Mouse (Mus musculus) heart, postnatal 0 days (tissue): Measurements from ENCODE around the gene Rab19. TPM values are rescaled to one million over a fixed set of nuclear protein-coding genes. Genes with fewer than 3 reads are reported as not detected.

Experiments
- ATAC-seq: fragments of 200-750 bp; cut with Nextera tagmentation; 2 replicates; pipeline ENCODE4 v1.8.0; 2017; ENCODE audit warnings: low read depth, moderate number of reproducible peaks, moderate library complexity; ENCODE audit not compliant: insufficient read depth
- DNase-seq: peaks from one replicate; pipeline ENCODE4 v3.0.0-alpha.2; 2016; ENCODE audit warnings: low spot score
- H3K27ac ChIP-seq: fragments of 300-500 bp; sonication (generic); 2 replicates; pipeline ENCODE4 v1.5.1; 2014; ENCODE audit warnings: low read depth, mild to moderate bottlenecking
- H3K27me3 ChIP-seq: fragments of 300-500 bp; sonication (generic); 2 replicates; pipeline ENCODE4 v1.6.1; 2014; ENCODE audit warnings: low read length, mixed read lengths; ENCODE audit not compliant: control insufficient read depth, insufficient read depth
- H3K36me3 ChIP-seq: fragments of 300-500 bp; sonication (generic); replicated peaks from 2 replicates; pipeline ENCODE4 v1.6.1; 2014; ENCODE audit warnings: low read length, mixed read lengths; ENCODE audit not compliant: control insufficient read depth, insufficient read depth
- H3K4me1 ChIP-seq: fragments of 300-500 bp; sonication (generic); 2 replicates; pipeline ENCODE4 v1.6.1; 2014; ENCODE audit warnings: antibody characterized with exemption; ENCODE audit not compliant: control insufficient read depth, insufficient read depth
- H3K4me2 ChIP-seq: fragments of 300-500 bp; sonication (generic); 2 replicates; pipeline ENCODE4 v1.6.1; 2014; ENCODE audit warnings: low read depth, mild to moderate bottlenecking, low read length, moderate library complexity
- H3K4me3 ChIP-seq: fragments of 300-500 bp; sonication (generic); 2 replicates; pipeline ENCODE4 v1.5.1; 2014; ENCODE audit warnings: low read depth, low read length
- H3K9ac ChIP-seq: fragments of 300-500 bp; sonication (generic); replicated peaks from 2 replicates; pipeline ENCODE4 v1.6.1; 2014; ENCODE audit warnings: low read depth, low read length, mixed read lengths
- H3K9me3 ChIP-seq: fragments of 300-500 bp; sonication (generic); replicated peaks from 2 replicates; pipeline ENCODE4 v1.6.1; 2016; ENCODE audit warnings: low read length; ENCODE audit not compliant: control insufficient read depth
- CTCF ChIP-seq: IDR thresholded peaks from 2 replicates; pipeline ENCODE4 v1.5.1; 2016; ENCODE audit warnings: antibody characterized with exemption, control low read depth, low read depth
- EP300 ChIP-seq: IDR thresholded peaks from 2 replicates; pipeline ENCODE4 v1.6.1; 2016; ENCODE audit warnings: antibody characterized with exemption, low read depth
- WGBS: fragments of 180-500 bp; shearing (Covaris S2); extraction: QIAGEN DNeasy Blood & Tissue Kit; methylation state at CpG from one replicate; pipeline ENCODE4 v1.1.7; 2014; 5-methylcytosine and 5-hydroxymethylcytosine counted together
- polyA plus RNA-seq: library from polyadenylated mRNA; unstranded; fragments of >200 nt; fragmentation: Nextera tagmentation; extraction: Ambion mirVana; gene quantifications from 2 replicates; pipeline ENCODE4 v1.2.1, GENCODE M21; 2015
- total RNA-seq: library from RNA; depleted of rRNA; stranded (reverse); fragments of >200 nt; gene quantifications from 2 replicates; pipeline ENCODE4 v1.2.3, GENCODE M21; 2014; ENCODE audit warnings: low replicate concordance

The Rab19 gene
- total and polyA plus RNA-seq, 2 experiments from 2014 or later: 0.30 TPM; not detected in 1

DNA sequence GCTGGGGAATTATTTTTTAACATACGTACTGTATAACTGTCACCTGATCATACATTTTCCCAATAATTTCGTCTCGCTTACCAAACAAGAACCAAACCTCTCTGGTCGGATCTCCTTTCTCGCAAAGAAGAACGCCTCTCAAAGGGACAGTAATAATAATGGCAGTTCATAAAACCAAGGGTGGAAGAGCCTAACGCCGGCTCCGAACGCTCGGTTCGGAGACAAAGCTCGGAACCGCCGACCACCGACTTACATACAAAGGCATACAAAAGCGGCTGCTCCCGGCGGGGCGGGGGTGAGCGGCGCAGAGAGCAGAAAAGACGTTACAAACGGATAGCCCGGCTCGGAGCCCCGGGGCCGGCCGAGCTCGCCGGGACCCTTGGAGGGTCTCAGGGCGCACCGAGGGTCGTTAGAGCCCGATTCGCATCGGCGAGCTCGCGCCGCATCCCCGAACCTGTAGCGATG lies 38.4 kb downstream of the Rab19 start:
- under 1% methylated on average over 41 of the region's 43 CpGs for whole genome bisulfite sequencing
- no peaks in the 10 kb centered on the region for H3K36me3 ChIP-seq
- H3K4me1 ChIP-seq: peaks cover 7% of the 10 kb centered on the region; the same call in 1 of the 2 replicates
- no peaks in the 10 kb centered on the region for H3K9me3 ChIP-seq
- no peak for DNase-seq
- ATAC-seq: no peak
- TF ChIP-seq CTCF: no peak
- TF ChIP-seq EP300: no peak
- peak overlapping the region; percentile 97 for H3K4me3 ChIP-seq
- H3K4me2 ChIP-seq: peak overlapping the region; percentile 90
- H3K27me3 ChIP-seq: peaks cover 17% of the 10 kb centered on the region; the same call in 1 of the 2 replicates
- peak overlapping the region; percentile 79 for H3K9ac ChIP-seq
- H3K27ac ChIP-seq: peak overlapping the region; percentile 64; the same call in 1 of the 2 replicates

DNA sequence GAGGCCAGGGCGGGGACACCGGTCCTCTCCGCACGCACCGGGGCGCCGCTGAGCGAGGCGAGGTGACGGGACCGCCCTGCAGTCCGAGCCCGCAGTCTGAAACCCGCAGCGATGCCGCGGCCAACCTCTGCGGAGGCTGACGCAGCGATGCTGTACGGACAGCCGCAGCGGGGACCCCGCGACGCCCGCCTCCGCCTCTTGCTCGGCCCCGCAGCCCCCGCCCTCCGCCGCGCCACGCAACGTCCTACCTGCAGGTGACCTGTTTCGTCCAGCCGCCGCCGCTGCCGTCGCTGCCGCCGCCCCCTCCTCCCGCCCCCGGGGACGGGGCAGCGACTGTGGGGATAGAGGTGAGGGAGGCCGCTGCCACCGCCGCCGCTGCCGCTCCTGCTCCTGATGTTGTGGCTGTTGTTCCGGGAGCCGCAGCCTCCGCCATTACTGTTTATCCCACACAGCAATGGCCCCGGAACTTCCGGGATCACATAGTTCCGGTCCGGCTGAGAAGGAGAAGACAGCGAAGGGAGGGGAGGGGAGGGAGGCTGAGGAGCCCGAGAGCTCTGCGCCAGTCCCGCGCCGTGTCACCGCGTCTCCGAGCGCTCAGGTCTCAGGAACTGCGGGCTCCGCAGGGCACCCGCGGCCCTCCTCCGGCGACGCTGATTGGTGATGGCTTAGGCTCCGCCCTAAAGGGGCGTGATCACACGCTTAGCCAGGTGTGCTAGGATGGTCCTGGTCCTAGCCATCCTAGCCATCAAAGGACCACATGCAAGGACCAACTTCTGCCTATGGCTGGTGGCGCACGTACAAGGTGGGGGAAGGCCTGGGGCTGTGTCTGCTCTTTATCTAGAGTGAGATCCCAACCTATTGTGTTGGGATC lies 39.1 kb downstream of the Rab19 start, which contains the start of gene Mkrn1:
Gene Mkrn1 (minus strand): TSS at position 612 of the 871 bp plus-strand sequence.
- Histone ChIP-seq H3K4me2 (peak within 1 kb of the TSS; percentile 90), H3K9ac (peak within 1 kb of the TSS; percentile 79), H3K9me3 (no peaks in the 10 kb centered on the region), H3K27ac (peak within 1 kb of the TSS; percentile 64), H3K36me3 (no peaks in the 10 kb centered on the region), H3K27me3 (peaks cover 17% of the 10 kb centered on the region; the same call in 1 of the 2 replicates), H3K4me3 (peak within 1 kb of the TSS; percentile 97), H3K4me1 (peaks cover 7% of the 10 kb centered on the region; the same call in 1 of the 2 replicates)
- TF ChIP-seq EP300: no peak
- TF ChIP-seq CTCF: no peak
- peak; percentile 68 for DNase-seq
- ATAC-seq: peak; percentile 83
- WGBS: under 1% methylated on average over 68 of the region's 82 CpGs

DNA sequence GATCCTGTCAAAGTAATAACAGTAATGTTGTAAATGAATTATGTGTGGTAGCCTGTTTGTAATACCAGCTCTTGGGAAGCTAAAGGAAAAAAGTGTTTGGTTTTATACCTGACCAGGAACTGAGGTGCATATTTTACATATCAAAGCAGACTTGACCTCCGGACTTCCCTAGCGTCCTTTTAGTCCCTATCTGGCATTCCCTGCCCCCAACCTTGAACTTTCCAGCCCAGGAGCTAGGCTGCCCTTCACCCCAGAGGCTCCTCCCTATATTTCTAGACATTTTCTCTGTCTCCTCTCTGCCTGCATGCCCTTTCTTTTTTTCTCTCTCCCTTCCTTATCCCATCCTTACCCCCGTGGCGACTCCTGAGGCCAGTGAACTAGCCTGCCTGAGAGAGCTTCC lies 39.9 kb downstream of the Rab19 start:
- Histone ChIP-seq H3K9me3 (no peaks in the 10 kb centered on the region), H3K4me1 (peaks cover 7% of the 10 kb centered on the region; the same call in 1 of the 2 replicates), H3K4me2 (no peak overlapping the region), H3K4me3 (peak overlapping the region; percentile 97; the same call in 1 of the 2 replicates), H3K36me3 (no peaks in the 10 kb centered on the region), H3K27ac (no peak overlapping the region), H3K27me3 (peaks cover 17% of the 10 kb centered on the region; the same call in 1 of the 2 replicates), H3K9ac (no peak overlapping the region)
- ATAC-seq: no peak
- no peak for TF ChIP-seq CTCF
- no peak for TF ChIP-seq EP300
- DNase-seq: no peak
- 43% methylated on average over 4 of the region's 4 CpGs for WGBS

DNA sequence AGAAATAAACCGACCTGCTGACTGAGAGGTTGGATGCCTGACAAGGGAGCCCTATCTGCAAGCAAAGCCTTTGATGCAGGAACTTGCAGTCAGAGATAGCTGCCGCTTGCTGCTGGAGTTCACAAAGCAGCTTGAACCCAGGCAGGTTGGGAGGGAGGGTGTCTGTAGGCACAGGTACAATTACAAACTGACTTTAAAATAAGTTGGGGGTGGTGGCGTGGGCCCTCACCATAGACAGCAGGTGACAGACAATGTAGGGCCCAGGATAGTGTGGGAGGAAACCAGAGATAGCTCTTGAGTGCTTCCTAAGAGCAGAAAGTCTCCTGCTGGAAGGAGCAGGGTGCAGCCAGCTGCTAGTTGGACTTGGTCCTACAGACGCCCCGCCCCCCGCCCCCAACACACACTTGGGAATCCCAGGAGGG lies 42.2 kb downstream of the Rab19 start:
- no peak overlapping the region for H3K9ac ChIP-seq
- no peaks in the 10 kb centered on the region for H3K9me3 ChIP-seq
- H3K4me2 ChIP-seq: no peak overlapping the region
- H3K27ac ChIP-seq: no peak overlapping the region
- H3K36me3 ChIP-seq: no peaks in the 10 kb centered on the region
- no peak for DNase-seq
- peaks cover 7% of the 10 kb centered on the region; the same call in 1 of the 2 replicates for H3K4me1 ChIP-seq
- H3K27me3 ChIP-seq: peaks cover 17% of the 10 kb centered on the region; the same call in 1 of the 2 replicates
- no peak overlapping the region for H3K4me3 ChIP-seq
- TF ChIP-seq CTCF: no peak
- WGBS: 36% methylated on average over 6 of the region's 6 CpGs
- ATAC-seq: no peak

DNA sequence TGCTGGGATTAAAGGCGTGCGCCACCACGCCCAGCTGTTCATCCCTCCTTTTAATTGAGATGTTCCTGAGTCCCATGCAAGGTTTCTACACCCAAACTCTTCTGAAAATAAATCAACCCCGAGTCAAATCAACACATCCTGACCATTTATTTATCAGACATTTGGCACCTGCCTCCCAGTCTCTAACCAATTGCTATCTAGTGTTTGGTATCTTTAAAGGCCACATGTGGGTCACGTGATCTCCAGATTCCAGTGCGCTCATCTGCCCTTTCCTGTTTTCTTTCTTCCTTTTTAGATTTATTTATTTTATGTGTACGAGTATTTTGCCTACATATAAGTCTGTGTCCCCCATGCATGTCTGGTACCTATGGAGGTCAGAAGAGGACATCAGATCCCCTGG lies 42.7 kb downstream of the Rab19 start:
- H3K36me3 ChIP-seq: no peaks in the 10 kb centered on the region
- H3K4me2 ChIP-seq: no peak overlapping the region
- H3K27me3 ChIP-seq: peaks cover 14% of the 10 kb centered on the region; the same call in 1 of the 2 replicates
- no peak overlapping the region for H3K4me3 ChIP-seq
- ATAC-seq: no peak
- no peak overlapping the region for H3K9ac ChIP-seq
- no peak for TF ChIP-seq CTCF
- TF ChIP-seq EP300: no peak
- H3K4me1 ChIP-seq: peaks cover 6% of the 10 kb centered on the region; the same call in 1 of the 2 replicates
- no peak for DNase-seq
- no peak overlapping the region for H3K27ac ChIP-seq
- no peaks in the 10 kb centered on the region for H3K9me3 ChIP-seq
- WGBS: 75% methylated on average over 7 of the region's 7 CpGs
